Mouse (Mus musculus): ENCODE results near the gene Grip2. TPM values are rescaled to one million over a fixed set of nuclear protein-coding genes. Genes with fewer than 3 reads are reported as not detected.

Grip2 gene
- total and polyA plus RNA-seq, 3 experiments = 0.07 TPM; not detected in 2

GRCm38 (mm10) chr6:91721215-91721701, 105.8 kb downstream of the Grip2 start:
- Histone ChIP-seq H3K9ac (ENCODE audit: insufficient read depth, low read depth) (no peak overlapping the region), H3K27ac (ENCODE audit: insufficient read depth, low read depth) (no peak overlapping the region), H3K79me2 (replicated peaks; ENCODE audit: control insufficient read depth, extremely low read depth, insufficient read depth, poor library complexity, severe bottlenecking) (no peaks in the 10 kb centered on the region), H3K4me3 (replicated peaks in 1 of 3; ENCODE audit: low read depth in 2 of 3, low read length in 2 of 3, poor library complexity in 1 of 3) (no peak overlapping the region), H3K27me3 (replicated peaks) (no peaks in the 10 kb centered on the region), H3K9me3 (replicated peaks; ENCODE audit: low read length) (no peaks in the 10 kb centered on the region), H3K4me2 (ENCODE audit: insufficient read depth, low read depth, poor library complexity, severe bottlenecking) (no peak overlapping the region), H3K36me3 (replicated peaks in 1 of 2; ENCODE audit: control insufficient read depth in 1 of 2, insufficient read depth in 1 of 2, low read length in 1 of 2) (peaks cover 21 to 91% of the 10 kb centered on the region in 2 experiments), H3K4me1 (ENCODE audit: control insufficient read depth in 1 of 2, insufficient read depth in 2 of 2) (peaks cover 0 to under 1% of the 10 kb centered on the region in 2 experiments; a peak in 2 of 4 replicates)
- no peak for DNase-seq (ENCODE audit: extremely low read depth)
- dilution Hi-C loops (cut with MboI; ENCODE audit: extremely low pct_ligation_motif_present, extremely low pct_unique_long_range_greater_than_20kb, low sequenced_read_pairs) (no loop called here), in situ Hi-C loops (cut with MboI; ENCODE audit: low pct_ligation_motif_present, low pct_unique_long_range_greater_than_20kb, low sequenced_read_pairs) (no loop called here)
- no peak for TF ChIP-seq USF1 (IDR thresholded peaks at IDR 0.05; ENCODE audit: low read depth, low read length)
- TF ChIP-seq RAD21 (IDR thresholded peaks at IDR 0.05; ENCODE audit: low read depth, low read length) = no peak
- no peak for TF ChIP-seq NELFE (IDR thresholded peaks at IDR 0.05; ENCODE audit: low read depth, low read length)
- no peak for TF ChIP-seq ETS1 (conservative IDR thresholded peaks at IDR 0.05; ENCODE audit: low read depth, low read length)
- no peak for TF ChIP-seq CTCF (conservative IDR thresholded peaks at IDR 0.05 in 1 of 2, IDR thresholded peaks at IDR 0.05 in 1 of 2; ENCODE audit: low read depth in 2 of 2, low read length in 2 of 2)
- no peak for TF ChIP-seq CHD1 (IDR thresholded peaks at IDR 0.05; ENCODE audit: low read depth, low read length)

- no peak for DNase-seq (ENCODE audit: extremely low read depth)
- no peaks in the 10 kb centered on the region for H3K27me3 ChIP-seq (replicated peaks)
- H3K4me3 ChIP-seq (replicated peaks in 1 of 3; ENCODE audit: low read depth in 2 of 3, low read length in 2 of 3, poor library complexity in 1 of 3) = no peak overlapping the region
- H3K9ac ChIP-seq (ENCODE audit: insufficient read depth, low read depth) = no peak overlapping the region
- H3K9me3 ChIP-seq (replicated peaks; ENCODE audit: low read length) = no peaks in the 10 kb centered on the region
- H3K36me3 ChIP-seq (replicated peaks in 1 of 2; ENCODE audit: control insufficient read depth in 1 of 2, insufficient read depth in 1 of 2, low read length in 1 of 2) = peaks cover 16 to 91% of the 10 kb centered on the region in 2 experiments
- H3K79me2 ChIP-seq (replicated peaks; ENCODE audit: control insufficient read depth, extremely low read depth, insufficient read depth, poor library complexity, severe bottlenecking) = no peaks in the 10 kb centered on the region
- in situ Hi-C loops (cut with MboI; ENCODE audit: low pct_ligation_motif_present, low pct_unique_long_range_greater_than_20kb, low sequenced_read_pairs) (no loop called here), dilution Hi-C loops (cut with MboI; ENCODE audit: extremely low pct_ligation_motif_present, extremely low pct_unique_long_range_greater_than_20kb, low sequenced_read_pairs) (no loop called here)
- no peak overlapping the region for H3K27ac ChIP-seq (ENCODE audit: insufficient read depth, low read depth)
- H3K4me2 ChIP-seq (ENCODE audit: insufficient read depth, low read depth, poor library complexity, severe bottlenecking) = no peak overlapping the region
- H3K4me1 ChIP-seq (ENCODE audit: control insufficient read depth in 1 of 2, insufficient read depth in 2 of 2) = peaks cover 0 to 6% of the 10 kb centered on the region in 2 experiments; a peak in 2 of 4 replicates
- TF ChIP-seq JUN (IDR thresholded peaks at IDR 0.05; ENCODE audit: insufficient read depth, low read depth, low read length) (no peak), BHLHE40 (IDR thresholded peaks at IDR 0.05; ENCODE audit: low read depth, low read length) (no peak), UBTF (IDR thresholded peaks at IDR 0.05; ENCODE audit: low read depth, low read length) (no peak), ZKSCAN1 (IDR thresholded peaks at IDR 0.05; ENCODE audit: borderline replicate concordance, low read depth, low read length) (no peak), GABPA (IDR thresholded peaks at IDR 0.05; ENCODE audit: insufficient replicate concordance, low read depth, low read length) (no peak), MAX (IDR thresholded peaks at IDR 0.05; ENCODE audit: low read length) (no peak), CHD2 (IDR thresholded peaks at IDR 0.05; ENCODE audit: low read length) (no peak), CTCF (conservative IDR thresholded peaks at IDR 0.05 in 1 of 2, IDR thresholded peaks at IDR 0.05 in 1 of 2; ENCODE audit: low read depth in 2 of 2, low read length in 2 of 2) (no peak), JUND (conservative IDR thresholded peaks at IDR 0.05; ENCODE audit: low read depth, low read length) (no peak), IRF4 (IDR thresholded peaks at IDR 0.05; ENCODE audit: low read depth, low read length) (no peak), ELF1 (IDR thresholded peaks at IDR 0.05; ENCODE audit: low read depth, low read length) (no peak), HCFC1 (IDR thresholded peaks at IDR 0.05; ENCODE audit: low read depth, low read length) (no peak), MAZ (IDR thresholded peaks at IDR 0.05; ENCODE audit: low read depth, low read length) (no peak), MYC (IDR thresholded peaks at IDR 0.05; ENCODE audit: low read depth, low read length) (no peak), POLR2A (IDR thresholded peaks at IDR 0.05; ENCODE audit: low read depth, low read length) (no peak), ZC3H11A (IDR thresholded peaks at IDR 0.05; ENCODE audit: low read depth, low read length) (no peak)
These were observed 106.3 kb downstream of the Grip2 start for GRCm38 (mm10) chr6:91720588-91721214.

Measured in CH12.LX (cell line).